9 mouse cellular contexts compared by ENCODE assay signal in genomic region chr4:118579313-118579712, GRCm38 (mm10). TPM values are rescaled to one million over a fixed set of nuclear protein-coding genes. Genes with fewer than 3 reads are reported as not detected.
A peak's percentile ranks its signal among the peaks of the same experiment; 100 is the strongest.
DNase-seq lines count a peak whose midpoint lies in the region; ATAC-seq and TF ChIP-seq lines count a peak whose summit lies in the region.
"Had no signal": no experiment of that assay in that cellular context is flagged by ENCODE, and none has a peak within 500 bp of the region (broad histone marks: within the 10 kb centered on the region; RNA-seq: fewer than 3 reads in every experiment).

No protein-coding gene starts in this region.

- no peak overlapping the region for H3K27ac ChIP-seq in hindbrain, postnatal 0 days
- H3K27ac ChIP-seq in hindbrain, embryonic 13.5 days, result no peak overlapping the region
- H3K27ac ChIP-seq in heart, embryonic 12.5 days (ENCODE audit: poor library complexity, severe bottlenecking), result no peak overlapping the region
- H3K27ac ChIP-seq: midbrain, embryonic 12.5 days had no signal

- peak; percentile 65 for TF ChIP-seq CTCF in hindbrain, postnatal 0 days (IDR thresholded peaks at IDR 0.05; ENCODE audit: low read depth)

- H3K9me3 ChIP-seq in hindbrain, postnatal 0 days (ENCODE audit: low read length), result no peaks in the 10 kb centered on the region
- no peaks in the 10 kb centered on the region for H3K9me3 ChIP-seq in hindbrain, embryonic 13.5 days
- peaks cover 7% of the 10 kb centered on the region; the same call in 1 of the 2 replicates for H3K9me3 ChIP-seq in heart, embryonic 12.5 days (replicated peaks)
- H3K9me3 ChIP-seq: midbrain, embryonic 12.5 days had no signal

- no peaks in the 10 kb centered on the region for H3K4me1 ChIP-seq in hindbrain, postnatal 0 days (ENCODE audit: insufficient read depth, low read length)
- 0 out of 2 replicates have a peak, but pooled peaks cover 7% of the 10 kb centered on the region for H3K4me1 ChIP-seq in hindbrain, embryonic 13.5 days (replicated peaks)
- H3K4me1 ChIP-seq in heart, embryonic 12.5 days (replicated peaks), result no peaks in the 10 kb centered on the region

- ATAC-seq in hindbrain, postnatal 0 days, result no peak
- no peak for ATAC-seq in hindbrain, embryonic 13.5 days (ENCODE audit: low FRiP score)
- ATAC-seq in heart, embryonic 12.5 days (ENCODE audit: insufficient number of reproducible peaks, low FRiP score), result no peak

- H3K4me2 ChIP-seq in hindbrain, postnatal 0 days (ENCODE audit: low read depth, low read length), result no peak overlapping the region
- no peak overlapping the region for H3K4me2 ChIP-seq in hindbrain, embryonic 13.5 days
- no peak overlapping the region for H3K4me2 ChIP-seq in heart, embryonic 12.5 days
- H3K4me2 ChIP-seq: midbrain, embryonic 12.5 days had no signal

- no peaks in the 10 kb centered on the region for H3K27me3 ChIP-seq in hindbrain, postnatal 0 days (ENCODE audit: insufficient read depth, low read length)
- 0 out of 2 replicates have a peak, but pooled peaks cover 4% of the 10 kb centered on the region for H3K27me3 ChIP-seq in hindbrain, embryonic 13.5 days
- peaks cover 22% of the 10 kb centered on the region for H3K27me3 ChIP-seq in heart, embryonic 12.5 days (replicated peaks)

- H3K4me3 ChIP-seq in hindbrain, postnatal 0 days (ENCODE audit: low read length), result no peak overlapping the region
- H3K4me3 ChIP-seq in hindbrain, embryonic 13.5 days, result no peak overlapping the region
- no peak overlapping the region for H3K4me3 ChIP-seq in heart, embryonic 12.5 days
- H3K4me3 ChIP-seq: midbrain, embryonic 12.5 days had no signal

- no peaks in the 10 kb centered on the region for H3K36me3 ChIP-seq in hindbrain, postnatal 0 days (ENCODE audit: insufficient read depth, low read length)
- no peaks in the 10 kb centered on the region for H3K36me3 ChIP-seq in hindbrain, embryonic 13.5 days
- H3K36me3 ChIP-seq in heart, embryonic 12.5 days, result no peaks in the 10 kb centered on the region
- H3K36me3 ChIP-seq: midbrain, embryonic 12.5 days had no signal

- no peak overlapping the region for H3K9ac ChIP-seq in hindbrain, postnatal 0 days (replicated peaks; ENCODE audit: low read length)
- no peak overlapping the region for H3K9ac ChIP-seq in hindbrain, embryonic 13.5 days
- no peak overlapping the region for H3K9ac ChIP-seq in heart, embryonic 12.5 days
- H3K9ac ChIP-seq: midbrain, embryonic 12.5 days had no signal

- DNase-seq in hindbrain, postnatal 0 days (ENCODE audit: low spot score), result peak; percentile 24
- peak; percentile 44 for DNase-seq in urinary bladder, postnatal 14 days (ENCODE audit: low spot score)
- no peak for DNase-seq in urinary bladder, postnatal 4 days (ENCODE audit: low spot score in 2 of 2)
- peak; percentile 48 for DNase-seq in embryo, embryonic 10.5 days (ENCODE audit: low spot score)
- DNase-seq in lung, postnatal 14 days, result peak; percentile 56
- no peak for DNase-seq in MN1 (ENCODE audit: low spot score)

- WGBS in hindbrain, postnatal 0 days, result 53% methylated on average over 13 of the region's 13 CpGs
- WGBS in hindbrain, embryonic 13.5 days, result 51% methylated on average over 13 of the region's 13 CpGs
- 39% methylated on average over 13 of the region's 13 CpGs for WGBS in heart, embryonic 12.5 days

RNA-seq across cellular contexts. Expression of gene Tmem125, which starts 35.5 kb away (rescaled TPM):
- 0.90 and 4.8 TPM in 2 replicates for total RNA-seq in hindbrain, postnatal 0 days (2014; rRNA removed)
- polyA plus RNA-seq in hindbrain, postnatal 0 days (2015; fragmentation: Nextera tagmentation; extraction: Ambion mirVana), result 0.64 and 0.83 TPM in 2 replicates
- polyA plus RNA-seq in hindbrain, embryonic 13.5 days (2015; fragmentation: Nextera tagmentation; extraction: Ambion mirVana), result 0.12 and 0.13 TPM in 2 replicates
- polyA plus RNA-seq in heart, embryonic 12.5 days (2016; fragmentation: Nextera tagmentation; extraction: Ambion mirVana), result 0.18 and 0.23 TPM in 2 replicates

RNA-seq across cellular contexts. Expression of gene Cfap57, which starts 41.3 kb away (rescaled TPM):
- total RNA-seq in hindbrain, postnatal 0 days (2014; rRNA removed), result 0.65 and 1.3 TPM in 2 replicates
- 0.70 and 1.2 TPM in 2 replicates for polyA plus RNA-seq in hindbrain, postnatal 0 days (2015; fragmentation: Nextera tagmentation; extraction: Ambion mirVana)
- 1.3 and 2.3 TPM in 2 replicates for polyA plus RNA-seq in hindbrain, embryonic 13.5 days (2015; fragmentation: Nextera tagmentation; extraction: Ambion mirVana)
- polyA plus RNA-seq in heart, embryonic 12.5 days (2016; fragmentation: Nextera tagmentation; extraction: Ambion mirVana), result 0.76 and 0.80 TPM in 2 replicates

RNA-seq across cellular contexts. Expression of gene Ebna1bp2, which starts 41.3 kb away (rescaled TPM):
- total RNA-seq in hindbrain, postnatal 0 days (2014; rRNA removed), result 31.6 and 40.0 TPM in 2 replicates
- 85.4 and 98.5 TPM in 2 replicates for polyA plus RNA-seq in hindbrain, postnatal 0 days (2015; fragmentation: Nextera tagmentation; extraction: Ambion mirVana)
- 106 and 121 TPM in 2 replicates for polyA plus RNA-seq in hindbrain, embryonic 13.5 days (2015; fragmentation: Nextera tagmentation; extraction: Ambion mirVana)
- 96.7 and 103 TPM in 2 replicates for polyA plus RNA-seq in heart, embryonic 12.5 days (2016; fragmentation: Nextera tagmentation; extraction: Ambion mirVana)

RNA-seq across cellular contexts. Expression of gene 2610528J11Rik, which starts 52.5 kb away (rescaled TPM):
- not detected in 2 replicates for total RNA-seq in hindbrain, postnatal 0 days (2014; rRNA removed)
- polyA plus RNA-seq in hindbrain, postnatal 0 days (2015; fragmentation: Nextera tagmentation; extraction: Ambion mirVana), result not detected in 2 replicates
- not detected in 2 replicates for polyA plus RNA-seq in hindbrain, embryonic 13.5 days (2015; fragmentation: Nextera tagmentation; extraction: Ambion mirVana)
- 0.27 and 0.31 TPM in 2 replicates for polyA plus RNA-seq in heart, embryonic 12.5 days (2016; fragmentation: Nextera tagmentation; extraction: Ambion mirVana)

Comparison
In these comparisons a context has a peak if more than half of its experiments do, and no peak if none do; other contexts are left out.
1. DNase-seq: peak in hindbrain, postnatal 0 days (single experiment), urinary bladder, postnatal 14 days (single experiment), embryo, embryonic 10.5 days (single experiment) and lung, postnatal 14 days (single experiment); none in urinary bladder, postnatal 4 days (0 of 2) and MN1 (single experiment).